Mouse (Mus musculus) heart, embryonic 13.5 days (tissue): ENCODE results near the gene Cfl1. TPM values are rescaled to one million over a fixed set of nuclear protein-coding genes. Genes with fewer than 3 reads are reported as not detected.

Experiments used
- ATAC-seq: fragments of 200-750 bp; cut with Nextera tagmentation; 2 replicates; pipeline ENCODE4 v1.8.0; 2017; ENCODE audit warnings: moderate TSS enrichment; ENCODE audit not compliant: insufficient number of reproducible peaks, low FRiP score, low TSS enrichment; ENCODE audit errors: extremely low read depth
- H3K27ac ChIP-seq: fragments of 300-500 bp; sonication (generic); replicated peaks from 2 replicates; pipeline ENCODE4 v1.5.1; 2015; ENCODE audit warnings: moderate library complexity, mild to moderate bottlenecking, inconsistent platforms
- H3K27me3 ChIP-seq: fragments of 300-500 bp; sonication (generic); replicated peaks from 2 replicates; pipeline ENCODE4 v1.6.1; 2015; ENCODE audit warnings: mild to moderate bottlenecking, inconsistent platforms
- H3K36me3 ChIP-seq: fragments of 300-500 bp; sonication (generic); 2 replicates; pipeline ENCODE4 v1.6.1; 2015; ENCODE audit warnings: mild to moderate bottlenecking, inconsistent platforms
- H3K4me1 ChIP-seq: fragments of 300-500 bp; sonication (generic); 2 replicates; pipeline ENCODE4 v1.6.1; 2015; ENCODE audit warnings: inconsistent platforms
- H3K4me2 ChIP-seq: fragments of 300-500 bp; sonication (generic); 2 replicates; pipeline ENCODE4 v1.6.1; 2015; ENCODE audit warnings: inconsistent platforms, mild to moderate bottlenecking, moderate library complexity
- H3K4me3 ChIP-seq: fragments of 300-500 bp; sonication (generic); 2 replicates; pipeline ENCODE4 v1.5.1; 2015; ENCODE audit warnings: moderate library complexity, mild to moderate bottlenecking, inconsistent platforms
- H3K9ac ChIP-seq: fragments of 300-500 bp; sonication (generic); 2 replicates; pipeline ENCODE4 v1.6.1; 2015; ENCODE audit warnings: inconsistent platforms, mild to moderate bottlenecking, moderate library complexity
- H3K9me3 ChIP-seq: fragments of 300-500 bp; sonication (generic); 2 replicates; pipeline ENCODE4 v1.6.1; 2016; ENCODE audit warnings: inconsistent platforms
- WGBS: fragments of 180-500 bp; shearing (Covaris S2); methylation state at CpG from one replicate; pipeline ENCODE4 v1.1.7; 2015; ENCODE audit warnings: mixed read lengths; 5-methylcytosine and 5-hydroxymethylcytosine counted together
- polyA plus RNA-seq: library from polyadenylated mRNA; unstranded; fragments of >200 nt; fragmentation: Nextera tagmentation; extraction: Ambion mirVana; gene quantifications from 2 replicates; pipeline ENCODE4 v1.2.1, GENCODE M21; 2015

The Cfl1 gene
- polyA plus RNA-seq, 1 experiment from 2014 or later, result 1,825 TPM

GRCm38 (mm10) chr19:5512091-5513004 lies 22.1 kb downstream of the Cfl1 start:
- ATAC-seq, result no peak
- Histone ChIP-seq H3K36me3 (peaks cover 8% of the 10 kb centered on the region; the same call in 1 of the 2 replicates), H3K27ac (peak overlapping the region; percentile 36), H3K4me2 (peak overlapping the region; percentile 80), H3K27me3 (no peaks in the 10 kb centered on the region), H3K4me1 (peaks cover 32% of the 10 kb centered on the region), H3K9ac (no peak overlapping the region), H3K9me3 (peaks cover 6% of the 10 kb centered on the region; the same call in 1 of the 2 replicates), H3K4me3 (peak overlapping the region; percentile 5; the same call in 1 of the 2 replicates)
- WGBS, result 69% methylated on average over 12 of the region's 12 CpGs

- Histone ChIP-seq H3K36me3 (peaks cover 8% of the 10 kb centered on the region; the same call in 1 of the 2 replicates), H3K4me1 (peaks cover 32% of the 10 kb centered on the region), H3K9me3 (peaks cover 6% of the 10 kb centered on the region; the same call in 1 of the 2 replicates), H3K4me3 (no peak overlapping the region), H3K9ac (no peak overlapping the region), H3K27me3 (no peaks in the 10 kb centered on the region), H3K4me2 (no peak overlapping the region), H3K27ac (peak overlapping the region; percentile 36; the same call in 1 of the 2 replicates)
- WGBS, result 79% methylated on average over 3 of the region's 3 CpGs
- no peak for ATAC-seq
These were observed 22.7 kb downstream of the Cfl1 start for GRCm38 (mm10) chr19:5513005-5513349.

- H3K4me2 ChIP-seq, result no peak overlapping the region
- 88% methylated on average over 7 of the region's 7 CpGs for WGBS
- ATAC-seq, result no peak
- no peak overlapping the region for H3K27ac ChIP-seq
- H3K4me1 ChIP-seq, result peaks cover 19% of the 10 kb centered on the region
- no peaks in the 10 kb centered on the region for H3K27me3 ChIP-seq
- H3K4me3 ChIP-seq, result no peak overlapping the region
- H3K36me3 ChIP-seq, result no peaks in the 10 kb centered on the region
- H3K9ac ChIP-seq, result no peak overlapping the region
- H3K9me3 ChIP-seq, result no peaks in the 10 kb centered on the region
These were observed 25.9 kb downstream of the Cfl1 start for GRCm38 (mm10) chr19:5515840-5516777.

DNA sequence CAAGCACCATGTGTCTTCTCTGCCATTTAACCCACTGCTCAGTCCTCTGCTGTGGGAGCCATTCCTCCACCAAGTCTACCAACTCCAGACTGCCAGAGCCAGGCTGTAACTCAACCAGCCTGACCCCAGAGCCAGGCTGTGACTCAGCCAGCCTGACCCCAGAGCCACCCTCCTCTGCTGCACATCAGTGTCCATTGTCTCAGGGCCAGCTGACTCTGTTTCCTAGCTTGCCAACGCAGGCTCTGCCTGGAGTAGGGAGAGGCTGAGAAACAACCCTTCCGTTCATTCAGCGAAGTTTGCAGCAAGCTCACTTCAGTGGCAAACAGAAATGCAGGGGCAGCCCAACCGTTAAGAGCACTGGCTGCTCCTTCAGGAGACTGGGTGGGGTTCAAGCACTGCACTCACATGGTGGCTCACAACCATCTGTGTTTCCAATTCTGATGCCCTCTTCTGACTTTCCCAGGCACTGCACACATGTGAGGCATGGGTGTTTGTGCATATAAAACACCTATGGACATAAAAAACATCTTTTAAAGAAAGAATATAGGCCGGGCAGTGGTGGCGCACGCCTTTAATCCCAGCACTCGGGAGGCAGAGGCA lies 26.8 kb downstream of the Cfl1 start:
- H3K27me3 ChIP-seq, result no peaks in the 10 kb centered on the region
- no peak overlapping the region for H3K9ac ChIP-seq
- H3K9me3 ChIP-seq, result no peaks in the 10 kb centered on the region
- H3K36me3 ChIP-seq, result no peaks in the 10 kb centered on the region
- H3K4me1 ChIP-seq, result peaks cover 10% of the 10 kb centered on the region
- no peak overlapping the region for H3K27ac ChIP-seq
- 81% methylated on average over 8 of the region's 8 CpGs for WGBS
- no peak overlapping the region for H3K4me3 ChIP-seq
- no peak for ATAC-seq
- no peak overlapping the region for H3K4me2 ChIP-seq

DNA sequence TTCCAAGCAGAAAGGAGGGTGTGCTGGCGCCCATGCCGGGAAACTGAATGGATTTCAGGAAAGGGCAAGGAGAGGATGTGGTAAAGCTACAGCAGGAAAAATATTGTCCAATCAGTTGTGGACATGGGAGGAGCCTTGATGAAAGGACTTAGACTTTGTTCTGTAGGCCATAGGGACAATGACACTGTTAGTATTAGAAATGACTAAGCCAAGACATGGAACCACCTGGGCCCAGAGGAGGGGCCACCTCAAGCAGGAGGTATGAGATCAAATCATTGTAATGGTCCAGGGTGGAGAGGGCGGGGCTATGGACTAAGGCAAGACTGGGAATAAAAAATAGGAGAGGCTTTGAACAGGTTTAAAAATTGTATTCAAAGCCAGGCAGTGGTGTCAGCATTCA lies 28.5 kb downstream of the Cfl1 start:
- 75% methylated on average over 3 of the region's 3 CpGs for WGBS
- H3K4me1 ChIP-seq, result no peaks in the 10 kb centered on the region
- no peak overlapping the region for H3K9ac ChIP-seq
- H3K27me3 ChIP-seq, result no peaks in the 10 kb centered on the region
- no peak for ATAC-seq
- H3K9me3 ChIP-seq, result no peaks in the 10 kb centered on the region
- H3K4me2 ChIP-seq, result no peak overlapping the region
- no peak overlapping the region for H3K4me3 ChIP-seq
- H3K36me3 ChIP-seq, result no peaks in the 10 kb centered on the region
- no peak overlapping the region for H3K27ac ChIP-seq

GRCm38 (mm10) chr19:5525204-5525603 lies 34.9 kb downstream of the Cfl1 start:
- H3K9me3 ChIP-seq, result no peaks in the 10 kb centered on the region
- no peak overlapping the region for H3K9ac ChIP-seq
- H3K27ac ChIP-seq, result no peak overlapping the region
- H3K36me3 ChIP-seq, result no peaks in the 10 kb centered on the region
- H3K4me2 ChIP-seq, result no peak overlapping the region
- H3K4me3 ChIP-seq, result no peak overlapping the region
- peaks cover 3% of the 10 kb centered on the region for H3K27me3 ChIP-seq
- WGBS, result 63% methylated on average over 5 of the region's 5 CpGs
- peaks cover 4% of the 10 kb centered on the region for H3K4me1 ChIP-seq
- ATAC-seq, result no peak

DNA sequence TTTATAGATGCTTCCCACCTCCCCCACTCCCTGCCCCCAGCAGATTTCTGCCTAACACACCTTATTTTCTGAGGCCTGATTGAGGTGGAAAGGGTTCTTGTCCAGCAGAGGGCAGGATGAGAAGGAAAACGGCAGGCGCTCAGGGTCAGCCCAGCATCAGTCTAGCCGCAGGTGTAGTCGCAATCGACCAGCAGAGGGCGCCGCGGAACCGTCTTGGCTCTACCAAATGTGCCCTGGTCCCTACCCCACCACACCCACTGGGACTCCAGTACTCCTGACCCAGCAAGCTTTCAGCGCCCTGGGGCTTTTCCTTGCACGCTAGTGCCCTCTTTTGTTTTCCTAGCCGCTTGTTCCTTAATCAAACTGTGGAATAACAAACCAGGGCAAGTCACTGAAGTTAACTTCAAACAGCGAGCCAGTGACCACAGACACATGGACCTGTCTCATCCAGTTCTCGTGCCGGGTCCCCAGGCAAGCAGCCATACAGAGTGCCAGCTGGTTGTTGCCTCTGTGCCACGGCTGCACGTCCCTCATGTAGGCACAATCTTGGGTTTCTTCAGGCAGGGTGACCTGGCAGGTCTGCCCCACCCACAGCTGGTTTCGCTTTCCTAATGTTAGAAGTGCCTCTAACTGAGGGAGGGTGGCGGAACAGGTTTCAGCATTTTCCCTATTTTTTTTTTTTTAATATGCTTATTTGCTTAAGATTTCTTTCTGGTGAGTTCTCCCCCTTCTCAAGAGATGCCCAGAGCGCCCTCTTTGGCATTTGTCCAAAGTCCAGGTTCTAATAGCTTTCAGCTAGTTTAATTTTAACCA lies 39.3 kb downstream of the Cfl1 start:
- peak overlapping the region; percentile 34 for H3K4me3 ChIP-seq
- peaks cover 27% of the 10 kb centered on the region for H3K27me3 ChIP-seq
- H3K9ac ChIP-seq, result 0 out of 2 replicates have a peak overlapping the region, but pooled peaks have one; percentile 2
- no peak overlapping the region for H3K27ac ChIP-seq
- H3K4me1 ChIP-seq, result peaks cover 4% of the 10 kb centered on the region
- 19% methylated on average over 20 of the region's 20 CpGs for WGBS
- no peaks in the 10 kb centered on the region for H3K36me3 ChIP-seq
- H3K4me2 ChIP-seq, result peak overlapping the region; percentile 63
- H3K9me3 ChIP-seq, result no peaks in the 10 kb centered on the region
- peak; percentile 82 for ATAC-seq

GRCm38 (mm10) chr19:5530138-5530524 lies 39.9 kb downstream of the Cfl1 start:
- Histone ChIP-seq H3K9ac (no peak overlapping the region), H3K4me1 (peaks cover 4% of the 10 kb centered on the region), H3K27ac (no peak overlapping the region), H3K9me3 (no peaks in the 10 kb centered on the region), H3K4me3 (no peak overlapping the region), H3K36me3 (no peaks in the 10 kb centered on the region), H3K27me3 (peaks cover 27% of the 10 kb centered on the region), H3K4me2 (peak overlapping the region; percentile 63; the same call in 1 of the 2 replicates)
- WGBS, result 66% methylated on average over 7 of the region's 7 CpGs
- no peak for ATAC-seq

DNA sequence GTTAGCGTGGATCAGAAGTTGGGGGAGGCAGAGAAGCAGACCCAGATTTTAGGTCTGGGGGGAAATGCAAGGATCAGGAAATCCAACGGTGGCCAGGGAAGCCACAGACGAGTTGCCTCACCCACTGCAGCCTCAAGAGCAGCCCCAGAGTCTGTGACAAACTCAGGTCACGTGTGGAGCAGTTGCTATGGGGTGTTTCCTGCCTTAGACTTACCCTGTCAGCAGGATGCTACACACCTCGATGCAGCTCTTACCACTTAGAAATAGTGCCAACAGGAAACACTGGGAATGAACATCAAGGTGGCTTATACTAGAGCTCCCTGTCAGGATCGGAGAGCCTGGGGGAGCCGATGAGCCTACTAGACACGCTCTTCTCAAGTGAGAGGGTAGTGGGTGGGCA lies 42.3 kb downstream of the Cfl1 start:
- Histone ChIP-seq H3K36me3 (no peaks in the 10 kb centered on the region), H3K4me3 (no peak overlapping the region), H3K9ac (peak overlapping the region; percentile 50; the same call in 1 of the 2 replicates), H3K27ac (no peak overlapping the region), H3K27me3 (peaks cover 38% of the 10 kb centered on the region), H3K4me1 (peaks cover 4% of the 10 kb centered on the region), H3K9me3 (no peaks in the 10 kb centered on the region), H3K4me2 (no peak overlapping the region)
- 60% methylated on average over 8 of the region's 8 CpGs for WGBS
- no peak for ATAC-seq

DNA sequence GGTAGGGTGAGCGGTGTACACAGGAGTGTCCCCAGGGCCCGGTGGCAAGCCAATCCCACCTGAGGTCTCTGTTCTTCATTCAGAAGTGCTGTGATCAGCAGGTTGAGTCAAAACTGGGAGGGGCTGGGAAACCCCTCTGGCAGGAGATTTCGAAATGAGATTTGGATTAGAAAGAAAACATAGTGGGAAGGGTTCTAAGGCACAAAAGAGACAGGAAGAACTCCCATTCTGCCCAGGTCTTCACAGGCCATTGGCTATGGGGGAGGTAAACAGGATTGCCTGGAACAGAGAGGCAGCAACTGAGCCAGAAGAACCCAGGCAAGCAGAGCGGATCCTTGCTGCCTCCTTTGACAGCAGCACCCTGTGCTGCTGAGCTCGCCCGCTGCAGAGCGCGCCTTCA lies 48.5 kb downstream of the Cfl1 start:
- Histone ChIP-seq H3K4me1 (no peaks in the 10 kb centered on the region), H3K27me3 (peaks cover 24% of the 10 kb centered on the region), H3K4me3 (no peak overlapping the region), H3K27ac (no peak overlapping the region), H3K4me2 (no peak overlapping the region), H3K9me3 (no peaks in the 10 kb centered on the region), H3K36me3 (no peaks in the 10 kb centered on the region), H3K9ac (no peak overlapping the region)
- WGBS, result 62% methylated on average over 8 of the region's 8 CpGs
- ATAC-seq, result no peak
